Mouse (Mus musculus) bone marrow macrophage, adult 2 months (primary cell): ENCODE measurements around the gene Nol12.

ENCODE experiments used
- CTCF ChIP-seq: IDR thresholded peaks from 2 replicates; pipeline ENCODE4 v1.5.1; 2012; ENCODE audit warnings: low read depth, mild to moderate bottlenecking, low read length, moderate library complexity
- POLR2A ChIP-seq: IDR thresholded peaks from 2 replicates; pipeline ENCODE4 v1.6.1; 2012; ENCODE audit warnings: mild to moderate bottlenecking, low read depth, low read length, borderline replicate concordance

DNA sequence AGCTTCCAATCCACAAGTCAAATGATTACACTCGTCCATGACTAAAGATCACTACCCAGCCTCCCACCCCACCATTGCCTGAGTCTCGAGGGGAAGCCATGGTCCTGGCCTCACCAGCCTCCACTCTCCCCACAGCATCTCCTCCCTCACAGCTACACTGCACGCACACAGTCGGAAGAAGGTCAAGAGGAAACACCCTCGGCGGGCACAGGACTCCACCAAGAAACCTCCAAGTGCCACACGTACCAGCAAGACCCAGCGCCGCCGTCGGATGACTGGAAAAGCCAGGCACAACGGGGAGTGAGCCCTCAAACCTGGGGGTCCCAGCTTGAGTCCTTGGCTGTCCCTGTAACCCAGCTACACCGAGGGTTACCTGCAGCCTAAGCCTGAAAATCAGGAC, 5.6 kb downstream of the Nol12 start:
- TF ChIP-seq CTCF (no peak), POLR2A (no peak)
